Mouse (Mus musculus) left cerebral cortex, postnatal 14 days (tissue): ENCODE results near the gene Eif4a1. TPM values are rescaled to one million over a fixed set of nuclear protein-coding genes. Genes with fewer than 3 reads are reported as not detected.
A peak's percentile ranks its signal among the peaks of the same experiment; 100 is the strongest.

Source experiments
- DNase-seq, 2 experiments: peaks; one replicate each; pipeline ENCODE4 v3.0.0; 2021 to 2022; ENCODE audit warnings: low spot score in 2 of 2, mixed read lengths in 1 of 2
- intact Hi-C: fragments of 180-260 bp; cut with DNase I; formaldehyde crosslinking; loops from one replicate; pipeline ENCODE4 v1.15.1; 2025
- total RNA-seq, 2 experiments: library from RNA; stranded (reverse); gene quantifications; 2 replicates each; pipeline ENCODE4 v1.2.3; 2021

The Eif4a1 gene
- total RNA-seq, 2 experiments from 2014 or later = 368 to 371 TPM

DNA sequence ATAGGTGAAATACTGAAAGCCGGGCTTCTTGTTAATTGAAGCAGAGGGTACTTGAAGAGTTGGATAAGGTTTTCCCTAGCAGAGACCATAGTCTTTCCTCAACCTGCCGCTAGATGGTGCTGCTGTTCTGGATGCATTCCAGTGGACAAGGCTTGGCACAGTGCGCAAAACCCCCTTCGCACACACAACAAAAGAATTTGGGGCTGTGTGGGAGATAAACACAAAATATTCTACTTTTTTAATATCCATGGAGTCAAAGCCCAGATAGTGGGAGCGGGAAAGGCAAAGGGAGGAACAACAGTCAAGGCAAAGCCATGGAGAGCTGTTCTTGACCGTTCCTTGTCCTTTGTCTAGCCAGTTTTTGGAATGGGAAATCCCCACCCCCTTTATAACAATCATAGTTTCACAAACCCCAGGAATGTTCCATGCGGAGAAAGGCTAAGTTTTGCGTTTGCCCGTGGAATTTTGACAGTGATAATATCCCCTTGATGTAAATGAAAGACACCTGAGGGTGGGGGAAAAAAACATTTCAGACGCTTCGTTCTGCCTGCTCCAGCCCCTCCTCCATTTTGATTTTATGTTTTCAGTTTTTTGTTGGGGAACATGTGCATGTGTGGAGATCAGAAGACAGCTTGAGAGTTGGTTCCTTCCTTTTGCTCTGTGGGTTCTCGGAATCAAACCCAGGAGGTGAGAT lies 10.8 kb upstream of the Eif4a1 start:
- DNase-seq = peak; percentile 91 to 94
- intact Hi-C loops = loop anchor here (2.0 to 10.0 kb wide), 2 partner anchors 76 to 192 kb away; partner anchors contain the start of genes Polr2a and Tmem95

DNA sequence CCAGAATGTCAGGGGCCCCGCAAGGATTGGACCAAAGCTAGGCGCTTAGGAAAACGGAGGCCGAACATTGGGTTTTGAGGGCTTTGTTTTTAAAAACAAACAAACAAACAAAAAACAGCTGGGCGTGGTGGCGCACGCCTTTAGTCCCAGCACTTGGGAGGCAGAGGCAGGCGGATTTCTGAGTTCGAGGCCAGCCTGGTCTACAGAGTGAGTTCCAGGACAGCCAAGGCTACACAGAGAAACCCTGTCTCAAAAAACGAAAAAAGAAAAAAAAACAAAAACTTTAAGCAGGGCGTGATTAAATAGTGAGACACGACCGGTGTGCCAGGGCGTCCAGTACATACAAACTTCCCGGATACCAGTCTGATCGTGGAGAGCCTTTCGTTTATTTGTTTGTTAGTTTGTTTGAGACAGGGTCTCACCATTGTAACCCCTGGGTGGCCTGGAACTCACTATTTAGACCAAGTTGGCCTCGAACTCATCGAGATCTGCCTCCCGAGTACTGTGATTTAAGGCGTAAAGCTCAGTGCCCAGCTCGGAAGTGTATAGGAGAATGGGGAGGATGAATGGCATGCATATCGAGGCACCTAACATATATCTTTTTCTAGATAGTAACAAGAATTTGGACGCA lies 10.1 kb upstream of the Eif4a1 start:
- DNase-seq = no peak
- intact Hi-C loops = loop anchor here (2.0 to 10.0 kb wide), 2 partner anchors 76 to 192 kb away; partner anchors contain the start of genes Polr2a and Tmem95

GRCm38 (mm10) chr11:69681314-69682208 lies 9.3 kb upstream of the Eif4a1 start, which contains the start of gene Senp3:
Gene Senp3 (minus strand): TSS chr11:69682084.
- DNase-seq = peak; percentile 98
- intact Hi-C loops = loop anchor here (2.0 to 10.0 kb wide), 2 partner anchors 77 to 193 kb away; partner anchors contain the start of genes Polr2a and Tmem95

DNA sequence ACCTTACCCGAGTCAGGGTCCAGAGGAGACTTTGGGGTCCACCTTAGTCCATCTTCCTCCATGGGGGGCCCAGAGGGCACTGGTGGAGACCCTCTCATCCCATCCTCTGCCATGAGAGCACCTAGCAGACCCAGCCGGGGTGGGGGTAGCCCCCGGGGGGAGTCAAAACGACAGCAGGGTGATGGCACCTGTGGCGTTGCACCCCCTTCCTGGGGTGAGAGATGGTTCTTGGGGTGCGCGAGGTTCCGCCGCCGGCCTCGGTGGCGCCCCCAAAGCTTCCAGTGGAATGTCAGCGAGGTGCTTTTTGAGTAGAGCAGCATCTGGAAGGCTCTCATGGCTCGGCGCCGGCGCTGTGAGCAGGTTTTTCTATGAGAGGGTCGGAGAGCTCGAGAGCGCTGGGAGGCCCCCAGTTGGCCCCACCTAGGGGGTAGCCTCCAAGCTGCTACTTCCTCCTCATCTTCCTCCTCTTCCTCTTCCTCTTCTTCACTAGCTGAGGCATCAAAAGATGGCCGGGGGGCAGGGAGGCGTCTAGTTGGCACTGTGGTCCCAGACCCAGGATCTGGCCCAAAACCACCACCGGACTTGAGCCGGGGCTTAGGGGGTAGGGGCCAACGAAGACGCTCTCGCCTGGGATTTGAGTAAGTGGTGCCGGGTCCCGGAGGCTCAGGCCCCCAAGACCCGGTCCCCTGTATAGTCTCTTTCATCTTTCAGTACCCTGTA lies 8.1 kb upstream of the Eif4a1 start:
- intact Hi-C loops = loop anchor here (10.0 kb wide), 1 partner anchor 195 kb away; the partner anchor contains the start of gene Tmem95
- no peak for DNase-seq

GRCm38 (mm10) chr11:69679144-69679543 lies 6.9 kb upstream of the Eif4a1 start:
- intact Hi-C loops = no loop called here
- DNase-seq = no peak

GRCm38 (mm10) chr11:69671726-69672124 lies 498 bp downstream of the Eif4a1 start:
- DNase-seq = no peak
- intact Hi-C loops = loop anchor here (5.0 kb wide), 1 partner anchor 241 kb away; the partner anchor contains the start of gene Gps2

DNA sequence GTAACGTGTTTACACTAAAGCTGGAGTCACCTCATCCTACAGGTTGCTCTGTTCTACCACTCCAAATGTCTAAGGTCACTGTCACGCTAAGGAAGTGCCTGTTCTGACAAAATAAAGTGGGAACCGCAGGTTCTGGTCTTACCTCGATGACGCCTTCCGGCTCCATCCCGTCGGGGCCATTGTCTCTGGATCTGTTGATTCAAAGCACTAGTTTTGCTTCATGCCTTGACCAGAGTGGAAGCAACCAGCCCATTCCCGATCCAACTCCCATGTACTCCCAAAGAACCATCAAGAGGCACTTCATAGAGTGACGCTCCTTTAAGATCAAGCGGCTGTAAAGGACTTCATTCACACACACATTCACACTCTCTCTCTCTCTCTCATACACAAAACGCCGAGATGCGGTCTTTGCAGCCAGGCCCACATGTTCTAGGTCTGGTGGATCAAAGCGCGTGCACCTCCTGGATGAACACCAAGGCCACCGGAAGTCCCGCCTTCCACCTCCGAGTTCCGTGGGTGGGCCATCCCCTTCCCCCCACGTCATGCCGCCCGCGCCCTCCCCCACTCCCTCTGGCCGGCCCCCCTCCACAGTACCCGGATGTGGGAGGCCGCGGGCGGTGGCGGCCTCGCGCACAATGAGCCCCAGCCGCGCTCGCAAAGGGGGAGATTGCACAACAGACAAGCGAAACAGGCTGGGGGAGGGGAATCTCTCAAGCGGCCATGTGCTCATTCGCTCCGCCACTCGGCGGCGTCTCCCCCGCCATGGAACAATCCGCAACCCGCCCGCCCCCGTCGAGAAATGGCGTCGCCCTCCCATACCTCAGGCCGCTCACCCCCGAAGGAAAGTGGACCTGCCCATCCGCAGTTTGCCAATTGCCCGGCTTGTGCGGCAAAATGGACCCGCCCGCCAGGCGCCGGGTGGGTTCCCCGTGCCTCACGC lies 1.2 kb downstream of the Eif4a1 start:
- DNase-seq = peak; percentile 92 to 98
- intact Hi-C loops = loop anchor here (5.0 kb wide), 1 partner anchor 241 kb away; the partner anchor contains the start of gene Gps2

- intact Hi-C loops = no loop called here
- DNase-seq = no peak
Measured at GRCm38 (mm10) chr11:69666665-69667005, 5.6 kb downstream of the Eif4a1 start.

DNA sequence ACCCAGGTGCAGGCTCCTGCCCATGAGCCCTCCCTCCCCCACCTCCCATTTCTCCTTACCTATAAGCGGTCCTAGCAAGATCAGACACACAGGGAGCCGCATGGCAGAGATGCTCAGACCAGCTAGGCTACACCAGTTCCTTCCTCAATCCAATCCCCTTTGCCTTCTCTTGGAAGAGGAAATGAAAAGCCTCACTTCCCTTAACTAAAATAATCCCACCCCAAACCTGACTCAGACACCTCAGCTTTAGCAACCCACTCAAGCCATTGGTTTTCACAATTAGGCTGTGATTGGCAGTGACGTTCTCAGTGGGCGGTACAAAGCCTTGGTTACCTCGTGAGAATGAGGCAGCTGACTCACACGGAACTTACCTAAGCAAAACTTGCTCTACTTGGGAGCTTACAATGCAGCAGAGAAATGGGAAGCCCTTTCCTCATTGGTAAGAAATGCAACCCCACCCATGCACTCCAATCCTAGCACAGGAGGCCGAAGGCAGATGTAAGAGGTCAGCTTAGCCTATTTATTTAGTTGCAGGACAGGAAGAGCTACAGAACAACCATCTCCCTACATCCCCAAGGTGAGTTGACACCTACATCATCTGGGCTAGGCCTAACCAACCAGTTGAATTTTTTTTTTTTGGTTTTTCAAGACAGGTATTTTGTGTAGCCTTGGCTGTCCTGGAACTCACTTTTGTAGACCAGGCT lies 6.1 kb downstream of the Eif4a1 start, which contains the start of gene Cd68:
Gene Cd68, minus strand, starts transcription at position 193 of the 704 bp plus-strand sequence.
- peak; percentile 78 to 94 for DNase-seq
- intact Hi-C loops = no loop called here

DNA sequence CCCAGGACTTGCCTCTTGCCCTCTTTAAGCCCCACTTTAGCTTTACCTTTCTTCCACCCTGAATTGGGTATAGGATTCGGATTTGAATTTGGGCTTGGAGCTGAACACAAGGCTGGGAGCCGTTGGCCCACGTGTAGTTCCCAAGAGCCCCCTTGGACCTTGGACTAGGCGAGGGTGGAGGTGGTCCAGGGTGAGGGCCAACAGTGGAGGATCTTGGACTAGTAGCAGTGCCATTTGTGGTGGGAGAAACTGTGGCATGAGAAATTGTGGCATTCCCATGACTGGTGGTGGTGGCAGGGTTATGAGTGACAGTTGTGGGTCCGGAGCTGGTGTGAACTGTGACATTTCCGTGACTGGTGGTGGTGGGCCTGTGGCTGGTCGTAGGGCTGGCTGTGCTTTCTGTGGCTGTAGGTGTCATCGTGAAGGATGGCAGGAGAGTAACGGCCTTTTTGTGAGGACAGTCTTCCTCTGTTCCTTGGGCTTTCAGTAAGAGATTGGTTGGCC lies 6.7 kb downstream of the Eif4a1 start:
- intact Hi-C loops = no loop called here
- DNase-seq = no peak

DNA sequence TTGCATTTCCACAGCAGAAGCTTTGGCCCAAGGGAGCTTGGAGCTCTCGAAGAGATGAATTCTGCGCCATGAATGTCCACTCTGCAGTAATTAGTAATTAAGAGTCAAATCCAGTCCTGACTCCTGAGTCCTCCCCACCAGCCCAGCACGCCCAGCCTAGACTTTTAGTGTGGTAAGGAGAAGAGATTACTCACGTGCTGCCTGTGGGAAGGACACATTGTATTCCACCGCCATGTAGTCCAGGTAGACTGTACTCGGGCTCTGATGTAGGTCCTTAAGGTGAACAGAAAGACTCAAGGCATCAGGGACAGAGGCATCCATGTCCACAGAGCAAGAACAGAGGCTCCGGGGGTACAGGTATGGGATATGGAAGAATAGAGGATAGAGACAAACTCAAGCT lies 7.4 kb downstream of the Eif4a1 start:
- no peak for DNase-seq
- intact Hi-C loops = no loop called here

- intact Hi-C loops = no loop called here
- no peak for DNase-seq
Measured at GRCm38 (mm10) chr11:69663795-69664194, 8.4 kb downstream of the Eif4a1 start.

- intact Hi-C loops = no loop called here
- no peak for DNase-seq
Measured at GRCm38 (mm10) chr11:69662967-69663671, 9.1 kb downstream of the Eif4a1 start.

DNA sequence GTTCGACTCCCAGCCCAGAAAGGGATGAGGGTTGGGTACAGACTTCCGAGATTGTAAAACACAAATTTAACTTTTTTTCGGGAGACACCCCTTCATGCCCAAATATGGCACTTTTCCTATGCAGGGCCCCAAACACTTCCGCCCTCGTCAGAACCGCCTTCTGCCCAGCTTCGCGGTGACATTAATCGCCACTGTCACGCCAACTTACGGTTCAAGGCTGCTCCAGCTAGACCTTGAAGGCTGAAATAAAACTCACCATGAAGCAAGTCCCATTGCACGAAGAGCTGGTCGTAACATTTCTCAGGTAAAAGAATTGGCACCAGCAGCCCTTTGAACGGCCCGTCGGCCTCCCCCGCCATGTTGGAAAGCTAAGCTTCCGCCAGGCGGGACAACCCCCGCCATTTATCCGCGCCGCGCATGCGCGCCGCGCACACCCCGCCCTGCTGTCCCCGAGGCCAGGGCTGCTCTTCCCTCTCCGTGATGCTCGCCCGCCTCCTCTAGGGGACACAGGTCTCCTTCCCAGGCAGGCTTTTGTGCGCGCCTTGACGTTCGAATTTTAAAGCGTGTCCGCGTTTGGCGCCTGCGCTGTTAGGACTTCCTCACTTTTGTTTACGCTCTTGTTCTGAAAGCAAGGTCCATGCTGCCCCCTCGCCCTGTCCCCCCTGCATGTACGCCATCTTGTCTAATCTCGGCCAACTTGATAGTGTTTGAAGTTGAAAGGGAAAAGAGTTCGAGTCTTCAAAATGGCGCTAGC lies 9.8 kb downstream of the Eif4a1 start, which contains the start of gene Mpdu1:
Gene Mpdu1, minus strand, starts transcription at position 430 of the 754 bp plus-strand sequence.
- intact Hi-C loops = no loop called here
- DNase-seq = peak; percentile 94 to 97

DNA sequence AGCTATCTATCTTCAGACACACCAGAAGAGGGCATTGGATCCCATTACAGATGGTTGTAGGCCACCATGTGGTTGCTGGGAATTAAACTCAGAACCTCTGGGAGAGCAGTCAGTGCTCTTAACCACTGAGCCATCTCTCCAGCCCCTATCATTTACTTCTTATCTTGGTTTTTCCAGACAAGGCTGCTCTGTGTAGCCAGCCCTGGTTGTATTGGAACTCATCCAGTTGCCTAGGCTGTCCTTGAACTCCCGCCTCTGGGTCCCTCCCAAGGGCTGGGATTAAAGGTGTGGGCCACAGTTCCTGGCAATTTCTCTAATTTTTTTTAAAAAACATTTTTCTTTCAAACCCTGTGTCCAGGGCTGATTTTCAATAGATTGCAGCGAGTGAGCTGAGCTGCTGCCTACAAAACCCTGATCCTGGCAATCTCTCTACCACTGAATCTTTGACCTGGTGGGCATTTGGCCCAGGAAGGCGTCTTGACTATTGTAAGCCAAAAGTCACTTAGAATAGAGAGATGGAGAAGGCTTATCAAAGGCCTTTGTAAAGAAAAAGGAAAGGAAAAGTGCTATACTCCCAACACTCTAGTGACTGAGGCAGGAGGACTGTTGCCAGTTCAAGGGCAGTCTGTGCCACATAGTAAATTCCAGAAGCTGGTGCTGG lies 10.9 kb downstream of the Eif4a1 start:
- intact Hi-C loops = no loop called here
- no peak for DNase-seq
